Mouse (Mus musculus) embryonic fibroblast, embryonic 13.5 days (primary cell): ENCODE measurements around the gene Pax1.

ENCODE experiments used
- CTCF ChIP-seq: IDR thresholded peaks from 2 replicates; pipeline ENCODE4 v1.5.1; 2011; ENCODE audit warnings: mild to moderate bottlenecking, control low read depth, low read length, moderate library complexity, borderline replicate concordance; ENCODE audit not compliant: insufficient read depth
- POLR2A ChIP-seq: IDR thresholded peaks from 2 replicates; pipeline ENCODE4 v1.6.1; 2011; ENCODE audit warnings: low read depth, mild to moderate bottlenecking, control low read depth, low read length, moderate library complexity

DNA sequence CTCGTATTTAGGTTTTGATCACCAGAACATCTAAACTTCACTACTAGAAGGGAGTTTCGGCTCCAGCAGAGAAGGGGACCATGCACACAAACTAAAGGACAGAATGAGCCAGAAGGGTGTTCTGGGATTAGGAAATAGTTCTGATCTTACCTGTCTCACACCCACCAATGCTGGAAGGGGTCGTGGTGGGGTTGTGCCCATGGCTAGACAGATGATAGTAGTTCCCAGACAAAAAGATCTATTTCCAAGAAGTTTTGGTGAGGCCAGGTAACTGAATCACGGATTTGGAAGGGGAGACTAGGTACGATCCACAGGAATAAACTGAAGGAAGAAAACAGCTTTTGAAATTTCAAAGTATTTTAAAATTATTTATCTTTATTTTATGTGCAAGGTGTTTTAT is 8.4 kb downstream of the Pax1 start:
- TF ChIP-seq CTCF: no peak
- no peak for TF ChIP-seq POLR2A
